Mouse (Mus musculus): ENCODE results near the gene Denr. TPM values are rescaled to one million over a fixed set of nuclear protein-coding genes. Genes with fewer than 3 reads are reported as not detected.

The Denr gene
- polyA plus RNA-seq, 1 experiment from 2014 or later = 179 TPM

DNA sequence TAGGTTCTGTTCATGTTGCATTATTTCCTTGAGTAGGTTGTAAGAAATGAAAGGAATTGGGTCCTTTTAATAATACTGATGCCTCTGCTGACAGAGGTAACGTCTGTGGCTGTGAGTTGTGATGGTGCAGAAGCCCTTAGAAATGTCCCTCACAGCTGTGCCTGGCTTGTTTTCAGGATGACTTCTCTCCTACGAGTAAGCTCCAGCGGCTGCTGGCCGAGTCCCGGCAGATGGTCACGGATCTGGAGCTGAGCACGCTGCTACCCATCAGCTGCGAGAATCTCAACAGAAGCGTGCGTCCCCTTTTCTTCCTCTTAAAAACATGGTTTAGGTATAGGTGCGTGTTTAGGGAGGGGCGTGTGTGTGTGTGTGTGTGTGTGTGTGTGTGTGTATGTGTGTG is 54.1 kb downstream of the Denr start:
- Histone ChIP-seq H3K9me3 (replicated peaks) (no peaks in the 10 kb centered on the region), H3K4me1 (no peaks in the 10 kb centered on the region), H3K4me3 (no peak overlapping the region), H3K36me3 (no peaks in the 10 kb centered on the region), H3K27ac (no peak overlapping the region), H3K27me3 (ENCODE audit: low read depth, poor library complexity, severe bottlenecking) (no peaks in the 10 kb centered on the region)
- no peak for DNase-seq (ENCODE audit: low spot score)
- WGBS = 86% methylated on average over 12 of the region's 12 CpGs

DNA sequence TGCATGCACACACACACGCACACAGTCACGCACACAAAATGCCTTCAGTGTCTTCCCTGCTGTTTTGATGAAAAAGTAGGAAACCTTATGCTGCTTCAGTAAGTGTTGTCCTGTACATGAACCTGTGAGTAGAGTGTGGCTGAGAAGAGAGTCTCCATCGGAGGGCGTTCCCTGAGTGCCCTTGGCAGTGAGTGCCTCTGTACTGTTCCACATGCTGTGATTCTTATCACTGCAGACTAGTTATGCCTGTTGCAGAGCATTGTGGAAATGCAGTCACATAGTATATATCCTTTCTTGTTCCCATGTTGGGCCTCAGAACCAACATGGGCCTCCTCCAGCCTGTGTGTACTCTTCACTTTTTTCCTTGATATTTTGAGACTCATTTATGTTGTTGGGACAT is 57.2 kb downstream of the Denr start:
- H3K27me3 ChIP-seq (ENCODE audit: low read depth, poor library complexity, severe bottlenecking) = no peaks in the 10 kb centered on the region
- no peak overlapping the region for H3K4me3 ChIP-seq
- WGBS = 95% methylated on average over 4 of the region's 4 CpGs
- H3K9me3 ChIP-seq (replicated peaks) = no peaks in the 10 kb centered on the region
- no peak for DNase-seq (ENCODE audit: low spot score)
- H3K27ac ChIP-seq = no peak overlapping the region
- H3K36me3 ChIP-seq = no peaks in the 10 kb centered on the region
- H3K4me1 ChIP-seq = no peaks in the 10 kb centered on the region

DNA sequence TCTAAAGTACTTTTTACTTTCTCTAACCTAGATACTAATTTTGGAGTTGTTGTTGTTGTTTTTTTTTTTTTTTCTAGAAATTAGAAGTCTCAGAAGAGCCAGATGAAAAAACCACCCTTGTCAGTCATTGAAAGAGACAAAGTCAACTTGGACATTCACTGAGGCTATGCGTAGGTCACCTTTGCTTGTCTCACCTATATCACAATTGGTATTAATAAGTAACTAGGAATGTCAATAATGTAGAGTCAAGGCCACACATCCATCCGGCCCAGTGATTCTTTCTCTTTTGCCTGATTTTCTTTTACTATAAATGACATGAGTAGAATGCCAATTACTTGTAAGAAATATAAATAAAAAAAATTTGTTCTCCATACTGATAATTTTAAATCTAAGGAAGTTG is 59.8 kb downstream of the Denr start:
- Histone ChIP-seq H3K9me3 (replicated peaks) (no peaks in the 10 kb centered on the region), H3K4me3 (no peak overlapping the region), H3K27me3 (ENCODE audit: low read depth, poor library complexity, severe bottlenecking) (peaks cover under 1% of the 10 kb centered on the region; the same call in 1 of the 2 replicates), H3K36me3 (no peaks in the 10 kb centered on the region), H3K4me1 (no peaks in the 10 kb centered on the region), H3K27ac (no peak overlapping the region)
- WGBS = 95% methylated on average over 2 of the region's 2 CpGs
- DNase-seq (ENCODE audit: low spot score) = no peak

DNA sequence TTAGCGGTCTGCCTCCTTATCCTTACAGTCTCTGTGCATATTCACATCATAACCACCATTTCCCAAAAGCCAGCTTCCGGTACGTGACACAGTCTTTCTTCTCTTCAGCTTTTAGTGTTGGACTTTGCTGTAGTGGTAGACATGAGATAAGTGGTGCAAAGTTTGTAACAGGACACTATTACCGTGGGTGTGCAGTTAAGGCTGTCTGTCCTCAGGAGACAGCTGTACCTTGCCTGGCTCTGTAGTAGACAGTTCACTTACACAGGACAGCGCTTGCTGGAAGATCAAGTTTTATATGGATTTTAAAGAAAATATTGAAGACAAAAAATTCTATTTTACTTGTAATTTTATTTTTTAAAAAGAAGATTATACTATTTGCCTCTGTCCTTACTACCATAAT is 61.5 kb downstream of the Denr start:
- H3K9me3 ChIP-seq (replicated peaks) = no peaks in the 10 kb centered on the region
- WGBS = 87% methylated on average over 5 of the region's 5 CpGs
- H3K4me1 ChIP-seq = peaks cover 4% of the 10 kb centered on the region
- no peak overlapping the region for H3K4me3 ChIP-seq
- H3K36me3 ChIP-seq = no peaks in the 10 kb centered on the region
- H3K27me3 ChIP-seq (ENCODE audit: low read depth, poor library complexity, severe bottlenecking) = peaks cover 18% of the 10 kb centered on the region
- no peak overlapping the region for H3K27ac ChIP-seq
- DNase-seq (ENCODE audit: low spot score) = no peak

DNA sequence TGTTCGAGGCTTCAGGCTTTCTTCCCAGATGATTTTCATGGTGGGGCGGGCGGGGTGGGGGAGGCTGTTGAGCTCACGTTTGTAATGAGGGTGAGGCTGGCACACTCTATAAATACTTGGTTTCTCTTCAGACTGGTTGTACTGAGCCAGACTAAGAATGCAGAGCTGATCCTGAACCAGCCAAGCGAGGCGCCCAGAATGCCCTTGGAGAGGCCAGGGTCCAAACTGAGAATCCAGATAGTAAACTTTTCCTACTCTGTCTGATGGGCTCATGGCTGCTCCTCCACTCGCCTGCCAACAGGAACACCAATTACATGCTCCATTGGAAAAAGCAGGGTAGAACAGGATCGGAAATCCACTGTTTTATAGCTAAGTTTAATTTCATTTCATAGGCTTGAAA is 62.2 kb downstream of the Denr start:
- H3K27me3 ChIP-seq (ENCODE audit: low read depth, poor library complexity, severe bottlenecking) = peaks cover 24% of the 10 kb centered on the region

DNA sequence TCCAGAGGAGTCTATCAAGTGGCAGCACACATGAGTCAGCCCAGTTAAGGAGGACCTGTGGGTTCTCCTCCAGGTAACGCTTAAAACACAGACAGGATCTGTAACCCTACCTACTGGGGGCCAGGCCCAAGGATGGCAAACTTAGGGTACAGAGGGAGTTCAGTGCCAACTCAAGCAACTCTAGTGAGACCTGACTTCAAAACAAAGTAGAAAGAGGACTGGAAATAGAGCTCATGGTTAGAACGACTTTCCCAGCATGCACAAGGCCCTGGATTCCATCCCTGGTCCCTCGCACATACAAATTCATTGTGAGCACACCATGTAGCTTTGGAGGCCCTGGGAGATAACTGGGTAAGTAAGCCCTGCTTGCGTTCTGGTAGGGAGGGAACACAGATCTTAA is 63.6 kb downstream of the Denr start:
- H3K4me3 ChIP-seq = no peak overlapping the region
- no peaks in the 10 kb centered on the region for H3K36me3 ChIP-seq
- no peak overlapping the region for H3K27ac ChIP-seq
- WGBS = 87% methylated on average over 4 of the region's 4 CpGs
- peaks cover 19% of the 10 kb centered on the region for H3K4me1 ChIP-seq
- H3K9me3 ChIP-seq (replicated peaks) = no peaks in the 10 kb centered on the region
- no peak for DNase-seq (ENCODE audit: low spot score)
- H3K27me3 ChIP-seq (ENCODE audit: low read depth, poor library complexity, severe bottlenecking) = peaks cover 38% of the 10 kb centered on the region

More for the DNA sequence above, 62.2 kb downstream of the Denr start:
- H3K27ac ChIP-seq = no peak overlapping the region
- no peaks in the 10 kb centered on the region for H3K36me3 ChIP-seq
- DNase-seq (ENCODE audit: low spot score) = no peak
- WGBS = 83% methylated on average over 8 of the region's 8 CpGs
- no peak overlapping the region for H3K4me3 ChIP-seq
- no peaks in the 10 kb centered on the region for H3K9me3 ChIP-seq (replicated peaks)
- H3K4me1 ChIP-seq = peaks cover 12% of the 10 kb centered on the region

DNA sequence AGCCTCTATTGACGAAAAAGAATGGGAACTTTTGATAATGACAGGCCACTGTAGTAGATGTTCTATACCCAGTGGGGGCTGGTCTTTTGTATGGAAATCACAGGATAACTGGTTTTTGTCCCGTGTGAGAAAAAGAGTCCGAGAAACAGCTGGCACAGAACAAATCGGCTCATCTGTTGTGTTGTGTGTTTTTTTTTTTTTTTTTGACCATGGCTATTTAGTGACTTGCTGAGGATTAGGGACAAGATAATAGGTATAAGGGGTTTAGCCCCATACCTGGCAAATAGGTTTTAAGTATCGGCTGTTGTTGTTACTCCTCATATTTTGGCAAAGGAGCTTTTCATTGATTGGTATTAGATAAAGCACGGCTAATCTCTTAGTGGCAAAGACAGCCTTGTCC is 65.5 kb downstream of the Denr start:
- 84% methylated on average over 6 of the region's 6 CpGs for WGBS
- no peaks in the 10 kb centered on the region for H3K36me3 ChIP-seq

DNA sequence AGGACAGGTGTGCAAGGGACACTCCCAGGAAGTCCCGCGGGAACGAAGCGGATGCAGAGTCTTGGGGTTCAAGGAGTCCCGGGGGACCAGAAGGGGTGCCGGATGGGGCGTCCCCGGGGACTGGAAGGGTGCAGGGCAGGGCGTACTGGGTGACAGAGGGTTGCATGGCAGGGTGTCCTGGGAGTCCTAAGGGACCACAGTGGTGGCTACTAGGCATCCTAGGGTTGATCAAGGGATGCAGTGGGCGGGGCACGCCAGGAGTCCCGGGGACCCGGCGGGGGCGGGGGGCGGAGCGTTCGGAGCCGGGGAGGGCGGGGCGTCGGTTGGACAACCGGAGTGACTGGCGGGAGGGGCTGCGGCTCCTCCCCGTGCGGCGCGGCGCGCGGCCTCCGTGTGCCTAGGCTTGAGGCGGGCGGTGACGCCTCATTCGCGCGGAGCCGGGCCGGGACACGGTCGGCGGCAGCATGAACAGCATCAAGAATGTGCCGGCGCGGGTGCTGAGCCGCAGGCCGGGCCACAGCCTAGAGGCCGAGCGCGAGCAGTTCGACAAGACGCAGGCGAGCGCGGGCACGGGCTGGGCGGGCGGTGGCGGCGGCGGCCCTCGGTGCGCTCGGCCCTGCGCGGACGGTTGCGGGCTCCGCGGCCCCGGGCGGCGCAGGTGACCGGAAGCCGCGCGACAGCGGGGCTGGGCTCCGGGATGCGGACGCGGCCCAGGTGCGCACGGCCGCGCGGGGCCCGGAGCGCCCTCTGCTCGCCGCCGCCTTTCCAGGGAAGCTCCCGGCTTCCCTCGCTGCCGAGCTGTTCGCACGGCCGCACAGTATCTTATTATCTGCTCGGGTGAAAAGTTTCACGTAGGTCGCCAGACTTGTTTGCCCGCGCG is 66.6 kb downstream of the Denr start, which contains the start of gene Hip1r:
Gene Hip1r, plus strand, starts transcription at position 330 of the 880 bp plus-strand sequence.
- H3K27ac ChIP-seq = peak within 1 kb of the TSS; percentile 83
- peaks cover 32% of the 10 kb centered on the region for H3K4me1 ChIP-seq
- H3K9me3 ChIP-seq (replicated peaks) = no peaks in the 10 kb centered on the region
- WGBS = 2% methylated on average over 84 of the region's 106 CpGs
- H3K4me3 ChIP-seq = peak within 1 kb of the TSS; percentile 80
- H3K36me3 ChIP-seq = no peaks in the 10 kb centered on the region
- peak; percentile 69 for DNase-seq (ENCODE audit: low spot score)
- H3K27me3 ChIP-seq (ENCODE audit: low read depth, poor library complexity, severe bottlenecking) = peaks cover 50% of the 10 kb centered on the region

More for the DNA sequence above, 65.5 kb downstream of the Denr start:
- no peaks in the 10 kb centered on the region for H3K9me3 ChIP-seq (replicated peaks)
- H3K4me3 ChIP-seq = no peak overlapping the region
- peaks cover 28% of the 10 kb centered on the region for H3K4me1 ChIP-seq
- H3K27me3 ChIP-seq (ENCODE audit: low read depth, poor library complexity, severe bottlenecking) = peaks cover 50% of the 10 kb centered on the region
- DNase-seq (ENCODE audit: low spot score) = no peak
- no peak overlapping the region for H3K27ac ChIP-seq

DNA sequence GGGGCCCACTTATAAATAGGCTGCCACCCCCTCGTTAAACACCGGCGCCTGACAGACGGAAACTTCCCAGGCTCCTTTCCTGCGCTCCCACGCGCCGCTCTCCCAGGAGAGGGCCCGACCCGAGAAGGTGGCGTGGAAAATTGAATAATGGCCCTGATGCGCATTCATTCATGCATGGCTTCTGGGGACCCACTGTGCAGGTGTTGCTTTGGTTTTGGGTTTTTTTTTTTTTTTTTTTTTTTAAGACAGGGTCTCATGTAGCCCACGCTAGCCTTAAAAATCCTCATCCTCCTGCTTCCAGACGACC is 67.2 kb downstream of the Denr start:
- peak overlapping the region; percentile 83; the same call in 1 of the 2 replicates for H3K27ac ChIP-seq
- 1% methylated on average over 14 of the region's 14 CpGs for WGBS
- no peaks in the 10 kb centered on the region for H3K9me3 ChIP-seq (replicated peaks)
- DNase-seq (ENCODE audit: low spot score) = no peak
- H3K27me3 ChIP-seq (ENCODE audit: low read depth, poor library complexity, severe bottlenecking) = peaks cover 50% of the 10 kb centered on the region
- peak overlapping the region; percentile 80 for H3K4me3 ChIP-seq
- no peaks in the 10 kb centered on the region for H3K36me3 ChIP-seq
- H3K4me1 ChIP-seq = peaks cover 33% of the 10 kb centered on the region

DNA sequence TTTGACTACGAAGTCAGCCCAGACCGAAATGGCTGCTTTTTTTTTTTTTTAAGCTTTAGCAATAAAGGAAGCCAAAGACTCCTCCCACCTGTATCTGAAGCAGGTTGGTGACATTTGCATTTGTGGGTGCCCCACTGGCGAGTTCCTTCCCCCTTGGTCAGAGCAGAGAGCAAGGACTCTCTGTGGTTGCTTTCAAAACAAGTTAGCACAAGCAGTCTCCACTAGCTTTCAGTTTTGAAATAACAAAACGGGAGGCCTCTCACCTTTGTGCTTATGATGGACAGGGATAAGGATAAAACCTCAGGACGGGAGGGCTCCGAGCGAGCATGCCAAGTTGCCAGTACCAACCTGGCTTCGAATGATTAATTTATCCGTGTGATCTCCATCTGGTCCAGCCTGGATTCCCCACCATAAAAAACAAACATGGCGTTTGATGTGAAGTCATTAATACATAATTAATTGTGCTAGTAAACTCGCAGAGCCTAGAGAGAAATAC is 67.7 kb downstream of the Denr start:
- no peaks in the 10 kb centered on the region for H3K9me3 ChIP-seq (replicated peaks)
- peaks cover 50% of the 10 kb centered on the region for H3K27me3 ChIP-seq (ENCODE audit: low read depth, poor library complexity, severe bottlenecking)
- DNase-seq (ENCODE audit: low spot score) = no peak
- H3K4me1 ChIP-seq = peaks cover 38% of the 10 kb centered on the region
- 33% methylated on average over 11 of the region's 11 CpGs for WGBS
- no peaks in the 10 kb centered on the region for H3K36me3 ChIP-seq
- peak overlapping the region; percentile 80 for H3K4me3 ChIP-seq
- H3K27ac ChIP-seq = no peak overlapping the region

DNA sequence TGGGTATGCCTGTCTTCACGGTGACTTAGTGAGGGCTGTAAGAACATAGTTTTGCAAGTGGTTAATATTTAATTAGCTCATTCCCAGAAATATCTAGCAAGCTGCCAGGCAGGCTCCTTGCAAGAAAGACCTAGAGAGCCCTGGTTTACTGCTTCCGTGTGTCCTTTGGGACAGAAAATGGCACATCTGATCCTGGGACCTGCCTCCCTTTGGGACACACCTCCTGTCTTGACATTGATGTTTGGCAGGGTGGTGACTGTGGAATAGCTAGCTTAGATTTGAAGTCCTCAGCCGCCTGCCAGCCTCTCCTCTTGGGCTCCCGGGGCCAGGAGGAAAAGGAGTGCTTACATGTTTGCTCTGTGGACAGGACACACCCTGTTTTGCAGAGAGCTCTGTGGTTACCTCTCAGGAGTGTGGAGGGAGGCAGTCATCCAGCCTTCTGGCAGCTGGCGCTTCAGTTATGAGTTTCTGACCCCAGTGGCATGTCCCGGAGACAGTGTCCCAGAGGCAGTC is 68.7 kb downstream of the Denr start:
- H3K36me3 ChIP-seq = no peaks in the 10 kb centered on the region
- no peak for DNase-seq (ENCODE audit: low spot score)
- H3K27me3 ChIP-seq (ENCODE audit: low read depth, poor library complexity, severe bottlenecking) = peaks cover 50% of the 10 kb centered on the region
- no peaks in the 10 kb centered on the region for H3K9me3 ChIP-seq (replicated peaks)
- no peak overlapping the region for H3K27ac ChIP-seq
- H3K4me3 ChIP-seq = no peak overlapping the region
- peaks cover 39% of the 10 kb centered on the region for H3K4me1 ChIP-seq
- WGBS = 71% methylated on average over 6 of the region's 6 CpGs

DNA sequence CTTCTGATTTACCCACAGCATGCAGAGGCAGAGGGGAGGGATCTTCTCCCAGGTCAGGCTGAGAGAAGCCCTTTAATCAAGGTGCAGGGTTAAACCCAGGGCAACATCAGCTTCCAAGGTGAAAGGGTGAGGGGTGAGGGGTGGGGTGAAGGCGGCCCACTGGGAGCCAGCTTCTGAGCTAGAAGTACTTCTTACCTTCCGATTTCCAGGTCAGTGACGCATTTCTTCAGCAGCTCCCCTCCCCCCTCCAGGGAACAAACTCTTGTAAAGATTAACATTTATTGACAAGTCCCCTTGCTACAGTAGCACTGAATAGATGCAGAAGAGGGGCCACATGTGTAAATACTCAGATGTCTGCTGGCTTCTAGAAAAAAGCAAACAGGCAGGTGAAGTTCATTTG is 70.3 kb downstream of the Denr start:
- no peak overlapping the region for H3K4me3 ChIP-seq
- no peaks in the 10 kb centered on the region for H3K36me3 ChIP-seq
- H3K27ac ChIP-seq = no peak overlapping the region
- peaks cover 44% of the 10 kb centered on the region for H3K4me1 ChIP-seq
- WGBS = 29% methylated on average over 3 of the region's 3 CpGs
- DNase-seq (ENCODE audit: low spot score) = no peak
- no peaks in the 10 kb centered on the region for H3K9me3 ChIP-seq (replicated peaks)
- peaks cover 44% of the 10 kb centered on the region for H3K27me3 ChIP-seq (ENCODE audit: low read depth, poor library complexity, severe bottlenecking)

DNA sequence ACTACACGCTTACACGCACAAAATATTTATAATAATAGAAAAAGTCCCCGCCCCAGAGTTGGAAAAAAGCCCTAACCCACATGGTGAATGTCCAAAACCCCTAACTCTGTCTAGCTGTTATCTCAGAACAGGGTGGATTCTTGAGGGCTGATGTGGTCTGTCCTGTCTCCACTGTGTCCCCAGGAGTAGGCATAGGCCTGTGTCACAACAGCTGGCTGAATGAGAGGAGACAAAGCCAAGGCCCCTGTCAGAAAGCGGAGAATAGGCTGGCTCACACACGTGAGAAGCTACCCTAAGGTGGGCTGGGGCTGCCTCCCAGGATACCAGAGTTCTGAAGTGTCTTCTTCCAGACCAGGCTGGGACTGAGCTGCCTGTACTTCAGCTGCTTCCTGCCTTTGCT is 71.2 kb downstream of the Denr start:
- Histone ChIP-seq H3K9me3 (replicated peaks) (no peaks in the 10 kb centered on the region), H3K36me3 (no peaks in the 10 kb centered on the region), H3K27me3 (ENCODE audit: low read depth, poor library complexity, severe bottlenecking) (peaks cover 35% of the 10 kb centered on the region), H3K4me3 (no peak overlapping the region), H3K27ac (no peak overlapping the region), H3K4me1 (peaks cover 49% of the 10 kb centered on the region)
- DNase-seq (ENCODE audit: low spot score) = no peak
- 82% methylated on average over 5 of the region's 5 CpGs for WGBS
